Comparison of ENCODE assay signal across 24 mouse cellular contexts in the genomic region with DNA sequence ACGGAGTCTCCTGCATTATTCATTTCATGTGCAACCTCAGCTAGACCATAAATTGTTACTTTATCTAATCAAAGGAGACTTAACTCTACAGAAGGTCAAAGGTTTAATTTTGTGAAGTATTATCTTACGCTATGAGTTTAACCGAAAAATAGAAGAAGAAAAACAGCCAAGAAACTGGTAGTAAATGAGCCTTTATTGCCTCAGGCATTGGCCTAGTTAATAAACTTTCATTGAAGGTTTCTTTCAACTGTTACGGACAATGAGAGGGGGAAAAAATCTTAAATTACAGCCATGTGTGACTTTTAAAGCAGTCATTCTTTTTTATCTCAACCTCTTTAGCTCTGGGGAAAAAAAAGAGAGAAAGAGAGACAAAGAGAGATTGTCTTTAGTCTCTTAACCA.
A peak's percentile ranks its signal among the peaks of the same experiment; 100 is the strongest.
DNase-seq lines count a peak whose midpoint lies in the region; ATAC-seq lines count a peak whose summit lies in the region.
"Had no signal": no experiment of that assay in that cellular context is flagged by ENCODE, and none has a peak within 500 bp of the region (broad histone marks: within the 10 kb centered on the region; RNA-seq: fewer than 3 reads in every experiment).

No protein-coding gene starts in this region.

- DNase-seq in forebrain, embryonic 10.5 days (ENCODE audit: extremely low spot score, low spot score) = no peak
- DNase-seq in kidney, postnatal 14 days = no peak
- DNase-seq in embryonic facial prominence, embryonic 11.5 days (ENCODE audit: low spot score) = peak; percentile 72
- peak; percentile 33 for DNase-seq in mesoderm, embryonic 11.5 days (ENCODE audit: low read depth, low spot score)
- DNase-seq: adrenal gland, postnatal 14 days; cerebellum, adult 9-11 months; gastrocnemius, postnatal 25 days; heart, adult 18-20 months; heart, postnatal 10 days; layer of hippocampus, adult 9-11 months; lung, postnatal 4 days; thymus, adult 2 months; thymus, postnatal 4 days had no signal

- WGBS in forebrain, embryonic 10.5 days = 14% methylated on average over 4 of the region's 4 CpGs
- WGBS in forebrain, embryonic 15.5 days = 28% methylated on average over 4 of the region's 4 CpGs
- WGBS in kidney, embryonic 15.5 days = 12% methylated on average over 4 of the region's 4 CpGs
- 15% methylated on average over 4 of the region's 4 CpGs for WGBS in embryonic facial prominence, embryonic 11.5 days

- peaks cover 74% of the 10 kb centered on the region for H3K4me1 ChIP-seq in forebrain, embryonic 10.5 days
- 0 out of 2 replicates have a peak, but pooled peaks cover 6% of the 10 kb centered on the region for H3K4me1 ChIP-seq in forebrain, embryonic 15.5 days
- H3K4me1 ChIP-seq in kidney, embryonic 15.5 days = peaks cover 37% of the 10 kb centered on the region
- no peaks in the 10 kb centered on the region for H3K4me1 ChIP-seq in embryonic facial prominence, embryonic 11.5 days (ENCODE audit: control insufficient read depth, insufficient read depth, low read length)
- H3K4me1 ChIP-seq: embryonic facial prominence, embryonic 15.5 days had no signal

- no peaks in the 10 kb centered on the region for H3K36me3 ChIP-seq in forebrain, embryonic 10.5 days (replicated peaks)
- H3K36me3 ChIP-seq in forebrain, embryonic 15.5 days = no peaks in the 10 kb centered on the region
- no peaks in the 10 kb centered on the region for H3K36me3 ChIP-seq in kidney, embryonic 15.5 days
- no peaks in the 10 kb centered on the region for H3K36me3 ChIP-seq in embryonic facial prominence, embryonic 11.5 days (replicated peaks; ENCODE audit: control insufficient read depth, insufficient read depth, low read depth, low read length)
- H3K36me3 ChIP-seq: embryonic facial prominence, embryonic 15.5 days; heart, embryonic 12.5 days; hindbrain, embryonic 13.5 days had no signal

- 0 out of 2 replicates have a peak, but pooled peaks cover 3% of the 10 kb centered on the region for H3K27me3 ChIP-seq in forebrain, embryonic 10.5 days (ENCODE audit: poor library complexity, severe bottlenecking)
- H3K27me3 ChIP-seq in forebrain, embryonic 15.5 days = no peaks in the 10 kb centered on the region
- H3K27me3 ChIP-seq in kidney, embryonic 15.5 days = no peaks in the 10 kb centered on the region
- no peaks in the 10 kb centered on the region for H3K27me3 ChIP-seq in embryonic facial prominence, embryonic 11.5 days (ENCODE audit: control insufficient read depth, insufficient read depth, low read length)
- H3K27me3 ChIP-seq: embryonic facial prominence, embryonic 15.5 days; heart, embryonic 12.5 days; hindbrain, embryonic 13.5 days had no signal

- ATAC-seq in forebrain, embryonic 15.5 days (replicated peaks) = no peak
- ATAC-seq in kidney, embryonic 15.5 days (replicated peaks; ENCODE audit: low FRiP score) = peak; percentile 29; the same call in 1 of the 2 replicates
- no peak for ATAC-seq in embryonic facial prominence, embryonic 11.5 days (replicated peaks; ENCODE audit: insufficient number of reproducible peaks, low FRiP score, low TSS enrichment, low read depth)
- ATAC-seq in monocyte, adult 5-6 weeks (replicated peaks; ENCODE audit: insufficient number of reproducible peaks, low FRiP score, low TSS enrichment, poor library complexity, severe bottlenecking) = no peak
- ATAC-seq: forebrain, embryonic 16.5 days; inflammation-experienced regulatory T-cells, adult 6 months; midbrain, embryonic 16.5 days had no signal

- H3K27ac ChIP-seq in forebrain, embryonic 10.5 days = 0 out of 2 replicates have a peak overlapping the region, but pooled peaks have one; percentile 8
- H3K27ac ChIP-seq in forebrain, embryonic 15.5 days (replicated peaks) = no peak overlapping the region
- peak overlapping the region; percentile 89 for H3K27ac ChIP-seq in kidney, embryonic 15.5 days
- H3K27ac ChIP-seq in embryonic facial prominence, embryonic 11.5 days (replicated peaks; ENCODE audit: low read depth, low read length) = no peak overlapping the region
- H3K27ac ChIP-seq: embryonic facial prominence, embryonic 15.5 days; hindbrain, embryonic 13.5 days; left cerebral cortex, adult 2 months; stomach, postnatal 0 days had no signal

- no peaks in the 10 kb centered on the region for H3K9me3 ChIP-seq in forebrain, embryonic 10.5 days
- no peaks in the 10 kb centered on the region for H3K9me3 ChIP-seq in forebrain, embryonic 15.5 days
- no peaks in the 10 kb centered on the region for H3K9me3 ChIP-seq in kidney, embryonic 15.5 days (replicated peaks)
- no peaks in the 10 kb centered on the region for H3K9me3 ChIP-seq in embryonic facial prominence, embryonic 11.5 days (replicated peaks; ENCODE audit: control insufficient read depth, low read length)
- H3K9me3 ChIP-seq: embryonic facial prominence, embryonic 15.5 days; heart, embryonic 12.5 days; hindbrain, embryonic 13.5 days had no signal

- H3K4me3 ChIP-seq in forebrain, embryonic 10.5 days = no peak overlapping the region
- H3K4me3 ChIP-seq in forebrain, embryonic 15.5 days = no peak overlapping the region
- no peak overlapping the region for H3K4me3 ChIP-seq in kidney, embryonic 15.5 days (replicated peaks)
- H3K4me3 ChIP-seq in embryonic facial prominence, embryonic 11.5 days (ENCODE audit: low read depth, low read length) = no peak overlapping the region
- H3K4me3 ChIP-seq: embryonic facial prominence, embryonic 15.5 days; heart, embryonic 12.5 days; hindbrain, embryonic 13.5 days; left cerebral cortex, adult 2 months had no signal

- H3K9ac ChIP-seq in forebrain, embryonic 15.5 days (replicated peaks) = no peak overlapping the region
- no peak overlapping the region for H3K9ac ChIP-seq in kidney, embryonic 15.5 days
- no peak overlapping the region for H3K9ac ChIP-seq in embryonic facial prominence, embryonic 11.5 days (replicated peaks; ENCODE audit: low read length)
- H3K9ac ChIP-seq: embryonic facial prominence, embryonic 15.5 days; heart, embryonic 12.5 days; hindbrain, embryonic 13.5 days had no signal

- no peak overlapping the region for H3K4me2 ChIP-seq in forebrain, embryonic 15.5 days (replicated peaks)
- no peak overlapping the region for H3K4me2 ChIP-seq in kidney, embryonic 15.5 days
- H3K4me2 ChIP-seq in embryonic facial prominence, embryonic 11.5 days (ENCODE audit: low read depth, low read length) = no peak overlapping the region
- H3K4me2 ChIP-seq: embryonic facial prominence, embryonic 15.5 days; heart, embryonic 12.5 days; hindbrain, embryonic 13.5 days had no signal

Comparison
In these comparisons a context has a peak if more than half of its experiments do, and no peak if none do; other contexts are left out.
1. H3K27ac ChIP-seq: peak in forebrain, embryonic 10.5 days (single experiment) and kidney, embryonic 15.5 days (single experiment); none in forebrain, embryonic 15.5 days (single experiment) and embryonic facial prominence, embryonic 11.5 days (single experiment).
2. DNase-seq: peak in embryonic facial prominence, embryonic 11.5 days (single experiment) and mesoderm, embryonic 11.5 days (single experiment); none in forebrain, embryonic 10.5 days (single experiment) and kidney, postnatal 14 days (single experiment).